Mouse (Mus musculus) ovary, postnatal 14 days (tissue): ENCODE data around the gene Prkg1.
"Not testable (repeated sequence)": the region's sequence is repeated elsewhere in the genome, so short reads cannot be mapped to it uniquely, and the experiment has no call there.

Source experiments
- DNase-seq: peaks from one replicate; pipeline ENCODE4 v3.0.0; 2022; ENCODE audit warnings: low spot score

Gene Prkg1

GRCm38 (mm10) chr19:31426142-31426541 is 338.7 kb downstream of the Prkg1 start:
- no peak for DNase-seq

GRCm38 (mm10) chr19:31425199-31425598 is 339.6 kb downstream of the Prkg1 start:
- no peak for DNase-seq

GRCm38 (mm10) chr19:31424319-31424718 is 340.5 kb downstream of the Prkg1 start:
- no peak for DNase-seq

- DNase-seq: no peak
These were observed 351.3 kb downstream of the Prkg1 start for GRCm38 (mm10) chr19:31413571-31413970.

GRCm38 (mm10) chr19:31396096-31396495 is 368.7 kb downstream of the Prkg1 start:
- DNase-seq: no peak

GRCm38 (mm10) chr19:31385353-31385752 is 379.5 kb downstream of the Prkg1 start:
- no peak for DNase-seq

GRCm38 (mm10) chr19:31383881-31384280 is 381.0 kb downstream of the Prkg1 start:
- DNase-seq: no peak

- no peak for DNase-seq
These were observed 394.7 kb downstream of the Prkg1 start for GRCm38 (mm10) chr19:31370106-31370505.

- DNase-seq: no peak
These were observed 395.7 kb downstream of the Prkg1 start for GRCm38 (mm10) chr19:31369116-31369515.

GRCm38 (mm10) chr19:31362051-31362450 is 402.8 kb downstream of the Prkg1 start:
- DNase-seq: no peak

GRCm38 (mm10) chr19:31361575-31361974 is 403.3 kb downstream of the Prkg1 start:
- DNase-seq: no peak

- DNase-seq: peak; percentile 19
These were observed 403.7 kb downstream of the Prkg1 start for GRCm38 (mm10) chr19:31361161-31361560.

- no peak for DNase-seq
These were observed 409.9 kb downstream of the Prkg1 start for GRCm38 (mm10) chr19:31354959-31355358.

- DNase-seq: not testable (repeated sequence)
These were observed 412.0 kb downstream of the Prkg1 start for GRCm38 (mm10) chr19:31352784-31353183.

- DNase-seq: no peak
These were observed 413.0 kb downstream of the Prkg1 start for GRCm38 (mm10) chr19:31351796-31352195.

GRCm38 (mm10) chr19:31342150-31342549 is 422.7 kb downstream of the Prkg1 start:
- peak; percentile 41 for DNase-seq

- no peak for DNase-seq
These were observed 423.9 kb downstream of the Prkg1 start for GRCm38 (mm10) chr19:31340898-31341297.

- no peak for DNase-seq
These were observed 426.3 kb downstream of the Prkg1 start for GRCm38 (mm10) chr19:31338355-31339101.

- DNase-seq: no peak
These were observed 427.0 kb downstream of the Prkg1 start for GRCm38 (mm10) chr19:31337863-31338217.

GRCm38 (mm10) chr19:31337163-31337862 is 427.5 kb downstream of the Prkg1 start:
- no peak for DNase-seq

- DNase-seq: no peak
These were observed 428.5 kb downstream of the Prkg1 start for GRCm38 (mm10) chr19:31336381-31336780.

GRCm38 (mm10) chr19:31329893-31330292 is 434.9 kb downstream of the Prkg1 start:
- no peak for DNase-seq

GRCm38 (mm10) chr19:31304760-31305159 is 460.1 kb downstream of the Prkg1 start:
- DNase-seq: no peak

- no peak for DNase-seq
These were observed 473.6 kb downstream of the Prkg1 start for GRCm38 (mm10) chr19:31291231-31291630.
